Mouse (Mus musculus): ENCODE measurements at regions not wholly inside any gene's neighbourhood (a gene's known extent, or its start where the extent isn't known, plus 50 kb on each side); places are given as distances from the start of the nearest gene placed in this dataset.

DNA sequence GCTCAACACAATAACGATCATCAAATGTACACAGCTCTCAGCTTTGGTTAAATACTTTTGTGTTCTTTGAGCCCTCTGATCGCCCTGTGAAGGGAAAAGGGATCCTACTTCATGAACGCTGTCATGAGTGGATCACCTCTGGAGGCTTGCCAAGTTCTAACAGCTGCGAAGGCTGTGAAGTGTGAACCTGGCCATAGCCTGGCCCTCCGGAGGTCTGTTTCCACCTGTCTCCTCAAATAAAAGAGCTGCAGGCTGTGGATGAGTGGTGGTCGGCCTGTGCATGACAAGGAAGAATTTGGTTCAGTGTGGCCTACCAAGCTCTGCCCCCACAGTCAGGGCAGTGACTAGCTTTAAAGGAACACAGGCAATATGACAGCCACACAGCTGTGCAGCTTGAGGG, 122.0 kb downstream of the Gm12728 start:
- no peak for DNase-seq (ENCODE audit: low read depth)

DNA sequence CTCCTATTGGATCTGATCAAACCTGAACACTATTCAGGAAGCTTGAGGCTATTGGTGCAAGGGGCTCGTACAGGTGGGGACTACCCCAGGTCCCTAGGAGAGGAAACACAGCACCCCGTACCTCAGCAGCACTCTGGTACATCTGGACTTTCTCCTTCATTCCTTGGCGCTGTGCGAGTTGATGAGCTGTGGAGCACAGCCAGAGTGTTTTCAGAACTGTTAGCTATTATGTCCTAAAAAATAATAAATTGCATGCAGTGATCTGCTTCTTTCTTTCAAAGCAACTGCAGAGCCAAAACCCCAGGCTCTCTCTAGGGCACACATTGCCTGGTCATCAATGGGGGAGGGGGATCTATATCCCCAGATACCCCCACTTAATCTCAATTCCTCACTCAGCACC, 122.6 kb downstream of the Gm12728 start:
- DNase-seq (ENCODE audit: low read depth): no peak

GRCm38 (mm10) chr4:105914996-105915395, 125.3 kb downstream of the Gm12728 start:
- no peak for DNase-seq (ENCODE audit: low read depth)

DNA sequence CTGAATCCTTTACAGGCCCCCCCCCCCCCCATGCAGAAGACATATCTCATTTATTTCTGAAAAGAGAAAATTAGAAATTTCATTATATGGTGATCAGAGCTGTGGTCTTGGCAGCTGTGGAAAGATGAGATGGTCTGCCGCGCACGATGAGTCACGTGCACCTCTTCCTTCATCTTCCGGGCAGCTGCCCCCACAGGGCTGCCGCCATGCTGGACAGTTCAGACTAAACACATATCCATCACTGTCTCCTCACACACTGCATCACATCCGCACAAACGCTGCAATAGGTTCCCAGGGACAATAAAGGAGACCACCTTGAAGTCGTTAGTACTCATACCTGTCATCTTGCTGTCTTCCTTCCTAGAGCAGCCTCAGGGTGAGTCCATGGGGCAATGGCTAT, 126.6 kb downstream of the Gm12728 start:
- DNase-seq (ENCODE audit: low read depth): no peak

- no peak for DNase-seq (ENCODE audit: low read depth)
Measured at GRCm38 (mm10) chr4:105924781-105925382, 135.2 kb downstream of the Gm12728 start.

DNA sequence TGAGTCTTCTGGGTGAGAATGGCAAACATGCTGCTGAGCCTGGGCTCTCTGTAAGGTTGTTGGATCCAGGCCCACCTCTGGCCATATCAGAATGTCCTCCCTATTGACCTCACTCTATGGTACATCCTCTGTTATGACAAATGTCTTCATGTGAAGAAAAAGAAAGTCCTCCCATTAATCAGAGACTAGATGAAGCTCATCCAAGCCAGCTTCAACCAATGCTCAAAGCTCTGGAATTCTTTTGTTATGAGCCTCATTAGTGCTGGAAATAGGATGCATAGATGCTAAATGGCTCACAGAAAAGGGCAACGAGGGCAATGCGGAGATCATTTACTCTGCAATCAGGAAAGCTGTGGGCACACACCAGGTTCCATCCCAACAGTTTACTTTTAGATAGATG, 135.8 kb downstream of the Gm12728 start:
- no peak for DNase-seq (ENCODE audit: low read depth)

DNA sequence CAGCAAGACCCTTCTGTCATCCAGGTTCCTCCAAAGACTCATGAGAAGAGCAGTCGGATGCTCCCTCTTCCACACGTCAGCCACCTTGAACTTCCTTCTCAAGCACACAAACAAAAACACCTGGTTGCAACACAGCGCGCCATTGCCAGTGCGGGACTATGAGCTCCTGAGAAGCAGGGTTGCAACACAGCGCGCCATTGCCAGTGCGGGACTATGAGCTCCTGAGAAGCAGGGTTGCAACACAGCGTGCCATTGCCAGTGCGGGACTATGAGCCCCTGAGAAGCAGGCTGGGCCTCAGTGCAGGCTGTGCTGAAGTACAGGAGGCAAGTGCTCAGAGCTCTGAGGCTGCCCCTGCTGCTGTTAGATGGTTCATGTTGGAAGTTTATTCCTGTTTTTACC, 140.0 kb downstream of the Gm12728 start:
- DNase-seq (ENCODE audit: low read depth): no peak

DNA sequence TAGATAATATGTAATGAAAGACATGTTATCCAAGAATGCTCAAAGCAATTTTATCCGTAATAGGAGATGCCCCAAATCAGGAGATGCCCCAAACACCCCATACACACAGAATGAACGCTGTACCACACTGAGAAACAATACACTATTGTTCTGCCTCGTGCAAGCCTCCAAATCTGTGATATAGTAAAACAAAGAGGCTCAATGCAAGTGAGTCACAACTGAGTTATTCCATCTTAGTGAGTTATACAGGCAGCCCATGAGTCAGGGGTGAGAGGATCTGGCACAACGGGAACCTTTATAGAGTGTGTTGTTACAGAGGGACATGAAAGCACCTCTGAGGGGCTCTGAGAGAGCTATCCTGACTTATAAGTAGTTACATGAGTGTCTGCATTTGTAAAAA, 145.3 kb downstream of the Gm12728 start:
- DNase-seq (ENCODE audit: low read depth): no peak

DNA sequence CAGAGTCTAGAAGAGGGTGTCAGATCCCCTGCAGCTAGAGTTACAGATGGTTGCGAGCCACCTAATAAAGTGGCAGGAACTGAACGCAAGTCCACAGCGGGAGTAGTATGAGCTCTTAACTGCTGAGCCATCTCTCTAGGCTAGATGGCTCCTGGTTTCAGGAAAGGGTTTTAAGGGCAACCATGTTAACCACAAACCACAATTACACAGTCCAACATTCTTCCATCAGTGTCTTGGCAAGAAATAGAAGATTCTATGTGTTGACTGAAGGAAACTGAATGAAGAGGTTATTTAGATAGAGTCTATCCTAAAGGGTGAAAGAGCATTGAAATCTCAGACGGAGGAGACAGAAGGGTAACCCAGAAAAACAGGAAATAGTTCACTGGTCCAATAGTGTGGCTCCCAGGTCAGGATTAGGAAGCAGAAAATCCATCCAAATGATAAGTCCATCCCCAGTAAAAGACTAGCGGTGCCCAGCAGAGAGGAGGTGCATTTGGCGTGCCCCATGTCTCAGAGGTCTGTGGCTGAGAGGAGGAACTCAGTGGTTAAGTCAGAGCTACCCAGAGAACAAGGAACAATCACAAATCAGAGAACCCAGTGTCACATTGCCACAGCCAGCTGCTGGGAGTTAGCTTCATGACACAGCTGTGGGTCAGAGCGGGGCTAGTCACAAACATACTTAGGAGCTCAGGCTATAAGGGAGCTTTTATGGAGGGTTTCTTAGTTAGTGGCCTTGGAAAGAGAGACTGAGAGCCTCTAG, 147.3 kb downstream of the Gm12728 start:
- DNase-seq (ENCODE audit: low read depth): no peak

GRCm38 (mm10) chr4:105937587-105937986, 147.9 kb downstream of the Gm12728 start:
- no peak for DNase-seq (ENCODE audit: low read depth)

DNA sequence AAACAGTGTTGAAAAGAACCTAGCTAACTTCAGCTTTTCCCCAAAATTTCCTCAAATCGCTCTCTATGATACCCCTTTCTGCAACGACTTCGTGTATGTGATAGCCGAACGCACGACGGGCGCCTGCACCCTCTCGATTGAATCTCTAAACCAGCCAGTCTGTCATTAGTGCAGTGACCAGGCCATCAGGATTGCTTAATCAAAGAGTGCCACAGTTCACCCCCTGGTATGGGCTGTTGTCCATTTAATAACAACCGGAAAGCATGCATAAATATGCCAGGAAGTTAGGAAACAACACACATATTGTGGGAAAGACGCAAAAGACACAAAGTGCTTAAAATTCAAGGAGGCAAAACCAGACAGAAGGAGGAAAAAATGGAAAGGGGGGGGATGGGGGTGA, 149.2 kb downstream of the Gm12728 start:
- DNase-seq (ENCODE audit: low read depth): no peak

DNA sequence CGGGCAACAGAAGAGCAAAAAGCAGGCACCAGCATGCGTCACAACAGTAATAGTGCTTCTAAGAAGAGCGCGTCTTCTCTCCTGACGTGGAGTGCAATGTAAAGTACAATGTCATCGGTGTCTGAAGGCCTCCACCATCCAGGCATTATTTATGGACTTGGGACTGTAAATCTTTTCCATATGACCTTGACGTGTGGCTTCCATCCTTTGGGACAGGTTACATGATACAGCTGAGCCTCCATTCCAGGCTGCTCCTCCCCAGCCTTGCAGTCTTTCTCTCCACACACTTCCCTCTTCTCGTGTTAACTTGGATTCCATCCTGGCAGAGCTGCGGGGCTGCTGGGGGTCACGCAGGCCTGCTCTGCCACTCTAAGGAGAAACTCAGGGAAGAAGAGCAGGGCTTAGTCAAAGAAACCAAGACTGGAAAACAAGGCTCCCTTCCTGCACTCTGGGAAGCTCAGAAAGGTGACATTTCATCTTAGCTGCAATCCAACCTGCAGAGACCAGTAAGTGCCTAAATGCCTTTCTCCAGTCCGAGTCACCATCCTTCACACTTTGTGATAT, 150.0 kb downstream of the Gm12728 start:
- DNase-seq (ENCODE audit: low read depth): no peak

DNA sequence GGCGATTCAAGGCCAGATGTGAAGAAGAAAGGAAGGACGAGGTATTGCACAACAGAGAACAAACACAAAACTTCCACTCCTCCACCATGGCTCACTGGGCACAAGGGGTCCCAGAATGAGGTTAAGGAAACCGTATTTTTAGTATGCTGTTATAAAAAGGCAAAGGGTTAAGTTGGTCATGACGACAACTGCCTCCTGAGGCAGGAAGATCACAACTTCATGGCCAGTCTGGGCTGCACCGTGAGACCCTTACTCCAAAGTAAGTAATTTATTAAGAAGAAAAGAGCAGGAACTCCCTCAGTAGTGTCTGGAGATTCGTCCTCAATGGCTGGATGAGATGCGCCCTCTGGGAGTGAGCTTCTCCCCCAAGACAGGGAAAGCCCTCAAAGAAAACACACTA, 151.2 kb downstream of the Gm12728 start:
- no peak for DNase-seq (ENCODE audit: low read depth)

- DNase-seq (ENCODE audit: low read depth): no peak
Measured at GRCm38 (mm10) chr4:105941785-105942184, 152.1 kb downstream of the Gm12728 start.

DNA sequence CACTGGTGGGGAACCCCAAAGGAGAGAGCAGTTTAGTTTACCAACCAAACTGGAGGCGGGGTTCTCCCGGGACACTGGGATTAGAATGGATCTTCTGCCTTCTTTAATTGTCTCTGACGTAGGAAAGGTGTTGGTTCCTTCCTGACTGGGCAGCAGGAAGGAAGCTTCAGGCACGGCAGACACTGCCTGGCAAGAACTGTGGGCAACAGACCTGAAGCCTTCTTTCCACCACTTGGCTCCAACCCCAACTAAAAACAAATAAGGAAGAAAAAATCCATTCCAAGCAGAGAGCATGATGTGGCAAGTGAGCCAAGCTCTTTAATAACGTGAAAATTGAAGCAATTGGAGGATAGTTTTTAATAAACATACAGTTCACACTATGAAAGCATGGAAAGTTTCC, 155.3 kb downstream of the Gm12728 start:
- no peak for DNase-seq (ENCODE audit: low read depth)

DNA sequence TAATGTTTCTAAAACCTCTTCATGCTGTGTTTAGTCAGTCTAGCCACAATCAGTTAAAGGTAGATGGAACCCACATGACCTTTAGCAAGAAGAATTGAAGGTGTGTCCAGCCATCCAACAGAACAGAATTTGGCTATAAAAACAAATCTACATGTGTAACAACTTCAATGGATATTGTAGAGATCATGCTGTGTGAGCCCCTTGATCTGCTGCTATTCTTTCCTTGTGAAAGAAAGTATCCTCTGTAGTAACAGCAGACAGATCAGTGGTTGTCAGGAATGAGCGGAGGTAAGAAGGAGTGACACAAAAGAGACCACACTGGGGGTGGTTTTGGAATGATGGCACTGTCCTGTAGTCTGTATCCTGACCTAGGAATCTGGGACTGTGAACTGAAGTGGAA, 156.3 kb downstream of the Gm12728 start:
- DNase-seq (ENCODE audit: low read depth): no peak

GRCm38 (mm10) chr4:105948326-105948725, 158.7 kb downstream of the Gm12728 start:
- DNase-seq (ENCODE audit: low read depth): no peak

GRCm38 (mm10) chr4:105952406-105952805, 162.7 kb downstream of the Gm12728 start:
- DNase-seq (ENCODE audit: low read depth): no peak

- no peak for DNase-seq (ENCODE audit: low read depth)
Measured at GRCm38 (mm10) chr4:105956516-105956915, 166.8 kb downstream of the Gm12728 start.

DNA sequence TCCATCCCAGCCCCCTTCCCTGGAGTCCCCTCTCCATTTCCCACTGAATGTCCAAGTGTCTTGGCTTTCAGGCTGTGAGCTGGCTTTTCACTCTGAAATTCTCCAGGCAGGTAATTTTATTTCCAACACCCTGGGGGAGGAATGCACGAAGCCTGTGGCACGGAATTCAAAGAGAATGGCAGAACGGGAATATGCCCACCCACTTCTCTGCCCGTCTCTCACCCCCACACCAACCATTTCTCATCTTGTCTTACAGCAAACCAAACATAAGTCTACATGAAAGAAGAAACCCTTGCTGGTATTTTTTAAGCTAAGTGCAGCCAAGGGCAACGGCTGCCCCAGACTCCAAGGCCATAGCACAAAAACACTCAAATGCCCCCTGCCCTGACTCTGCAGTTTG, 168.7 kb downstream of the Gm12728 start:
- no peak for DNase-seq (ENCODE audit: low read depth)

GRCm38 (mm10) chr4:105961686-105962360, 172.2 kb downstream of the Gm12728 start:
- no peak for DNase-seq (ENCODE audit: low read depth)

GRCm38 (mm10) chr4:105962542-105962941, 172.9 kb downstream of the Gm12728 start:
- DNase-seq (ENCODE audit: low read depth): no peak

DNA sequence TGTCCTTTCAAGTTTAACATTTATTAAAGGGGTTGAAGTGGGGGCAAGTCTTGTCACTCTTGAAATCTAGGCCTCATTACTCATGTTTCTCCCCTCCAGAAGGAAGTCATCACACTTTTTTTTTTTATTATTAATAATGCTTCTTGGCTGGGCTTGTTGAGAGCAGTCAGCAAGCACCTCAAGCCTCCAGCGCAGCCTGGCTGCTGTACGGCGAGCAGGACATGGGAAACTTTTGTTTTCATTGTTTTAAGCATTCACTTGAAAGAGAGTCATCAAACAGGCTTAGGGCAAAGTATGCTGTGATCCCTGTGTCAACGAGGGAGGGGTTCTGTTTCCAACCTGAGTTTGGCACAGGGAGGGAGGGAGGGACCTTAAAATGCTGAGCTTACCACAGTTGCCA, 178.7 kb downstream of the Gm12728 start:
- no peak for DNase-seq (ENCODE audit: low read depth)
